Mouse (Mus musculus) adrenal gland, postnatal 4 days (tissue): ENCODE results near the gene Il17c. TPM values are rescaled to one million over a fixed set of nuclear protein-coding genes. Genes with fewer than 3 reads are reported as not detected.

ENCODE experiments used
- DNase-seq, 2 experiments: peaks; one replicate each; pipeline ENCODE4 v3.0.0; 2021 to 2022; ENCODE audit warnings: low spot score in 2 of 2, mixed read lengths in 2 of 2
- long read RNA-seq, 2 experiments: library from polyadenylated mRNA; stranded (forward); transcript quantifications; one replicate each; pipeline ENCODE4 v2.0.0; 2021
- total RNA-seq, 2 experiments: library from RNA; stranded (reverse); gene quantifications; 2 replicates each; pipeline ENCODE4 v1.2.3; 2021

Gene Il17c
- total RNA-seq: not detected
- long read RNA-seq, experiment 1: 0 reads
- long read RNA-seq, experiment 2: 0 reads

- no peak for DNase-seq
Observed at GRCm38 (mm10) chr8:122421376-122422070, at the start of gene Il17c. Il17c (plus strand) TSS chr8:122422020.

- DNase-seq: no peak
Observed at GRCm38 (mm10) chr8:122375320-122375719, 46.5 kb upstream of the Il17c start.

- no peak for DNase-seq
Observed at GRCm38 (mm10) chr8:122375751-122376364, 46.0 kb upstream of the Il17c start.

GRCm38 (mm10) chr8:122376365-122377231, 45.2 kb upstream of the Il17c start, which contains the start of gene Zc3h18:
Zc3h18 (plus strand) TSS chr8:122376609.
- peak; percentile 97 to 99 for DNase-seq

GRCm38 (mm10) chr8:122383039-122383438, 38.8 kb upstream of the Il17c start:
- DNase-seq: no peak

GRCm38 (mm10) chr8:122389357-122389756, 32.5 kb upstream of the Il17c start:
- no peak for DNase-seq

GRCm38 (mm10) chr8:122390758-122391157, 31.1 kb upstream of the Il17c start:
- no peak for DNase-seq

- DNase-seq: no peak
Observed at GRCm38 (mm10) chr8:122393717-122394116, 28.1 kb upstream of the Il17c start.

GRCm38 (mm10) chr8:122395291-122395690, 26.5 kb upstream of the Il17c start:
- no peak for DNase-seq

GRCm38 (mm10) chr8:122398186-122398585, 23.6 kb upstream of the Il17c start:
- no peak for DNase-seq

- no peak for DNase-seq
Observed at GRCm38 (mm10) chr8:122405146-122405805, 16.5 kb upstream of the Il17c start.

GRCm38 (mm10) chr8:122407678-122408077, 14.1 kb upstream of the Il17c start:
- no peak for DNase-seq

GRCm38 (mm10) chr8:122414311-122414710, 7.5 kb upstream of the Il17c start:
- DNase-seq: no peak

- no peak for DNase-seq
Observed at GRCm38 (mm10) chr8:122415554-122415953, 6.3 kb upstream of the Il17c start.

- DNase-seq: no peak
Observed at GRCm38 (mm10) chr8:122419881-122420555, 1.8 kb upstream of the Il17c start.

GRCm38 (mm10) chr8:122423217-122423616, 1.4 kb downstream of the Il17c start:
- DNase-seq: no peak

- no peak for DNase-seq
Observed at GRCm38 (mm10) chr8:122423659-122424058, 1.8 kb downstream of the Il17c start.

GRCm38 (mm10) chr8:122426145-122426544, 4.3 kb downstream of the Il17c start:
- DNase-seq: no peak

GRCm38 (mm10) chr8:122427607-122428006, 5.8 kb downstream of the Il17c start:
- DNase-seq: no peak

- DNase-seq: no peak
Observed at GRCm38 (mm10) chr8:122428163-122428562, 6.3 kb downstream of the Il17c start.
